Mouse (Mus musculus): ENCODE measurements around the gene Tex38.

- TF ChIP-seq CTCF (IDR thresholded peaks at IDR 0.05) (no peak), EP300 (IDR thresholded peaks at IDR 0.05) (no peak)
Measured at GRCm38 (mm10) chr4:115820944-115821343, 40.1 kb upstream of the Tex38 start.

Measured in lung, postnatal 0 days (tissue).